Mouse (Mus musculus) midbrain, postnatal 0 days (tissue): ENCODE data around the gene Krtap19-2. TPM values are rescaled to one million over a fixed set of nuclear protein-coding genes. Genes with fewer than 3 reads are reported as not detected.

ENCODE experiments used
- ATAC-seq: fragments of 200-750 bp; cut with Nextera tagmentation; 2 replicates; pipeline ENCODE4 v1.8.0; 2017; ENCODE audit warnings: moderate number of reproducible peaks, mild to moderate bottlenecking, moderate TSS enrichment, moderate library complexity; ENCODE audit not compliant: low FRiP score
- DNase-seq: peaks from one replicate; pipeline ENCODE4 v3.0.0-alpha.2; 2015; ENCODE audit warnings: low spot score
- H3K27ac ChIP-seq: fragments of 300-500 bp; sonication (generic); 2 replicates; pipeline ENCODE4 v1.5.1; 2014; ENCODE audit warnings: low read depth, mild to moderate bottlenecking, low read length, mixed read lengths
- H3K27me3 ChIP-seq: fragments of 300-500 bp; sonication (generic); 2 replicates; pipeline ENCODE4 v1.6.1; 2014; ENCODE audit warnings: low read length, control low read depth, mixed read lengths; ENCODE audit not compliant: insufficient read depth
- H3K36me3 ChIP-seq: fragments of 300-500 bp; sonication (generic); 2 replicates; pipeline ENCODE4 v1.6.1; 2014; ENCODE audit warnings: low read length, control low read depth, mixed read lengths; ENCODE audit not compliant: insufficient read depth
- H3K4me1 ChIP-seq: fragments of 300-500 bp; sonication (generic); 2 replicates; pipeline ENCODE4 v1.6.1; 2014; ENCODE audit warnings: mild to moderate bottlenecking, control low read depth, antibody characterized with exemption, low read length, mixed read lengths; ENCODE audit not compliant: insufficient read depth
- H3K4me2 ChIP-seq: fragments of 300-500 bp; sonication (generic); 2 replicates; pipeline ENCODE4 v1.6.1; 2014; ENCODE audit warnings: low read depth, mild to moderate bottlenecking, low read length, mixed read lengths; ENCODE audit not compliant: poor library complexity, severe bottlenecking
- H3K4me3 ChIP-seq: fragments of 300-500 bp; sonication (generic); 2 replicates; pipeline ENCODE4 v1.5.1; 2014; ENCODE audit warnings: low read depth, mild to moderate bottlenecking, low read length, moderate library complexity
- H3K9ac ChIP-seq: fragments of 300-500 bp; sonication (generic); replicated peaks from 2 replicates; pipeline ENCODE4 v1.6.1; 2014; ENCODE audit warnings: mild to moderate bottlenecking, low read length, moderate library complexity, mixed read lengths; ENCODE audit not compliant: poor library complexity, severe bottlenecking
- H3K9me3 ChIP-seq: fragments of 300-500 bp; sonication (generic); 2 replicates; pipeline ENCODE4 v1.6.1; 2016; ENCODE audit warnings: low read length, control low read depth
- CTCF ChIP-seq: IDR thresholded peaks from 2 replicates; pipeline ENCODE4 v1.5.1; 2016; ENCODE audit warnings: antibody characterized with exemption, mild to moderate bottlenecking
- WGBS: fragments of 180-500 bp; shearing (Covaris S2); extraction: QIAGEN DNeasy Blood & Tissue Kit; methylation state at CpG from one replicate; pipeline ENCODE4 v1.1.7; 2014; 5-methylcytosine and 5-hydroxymethylcytosine counted together
- polyA plus RNA-seq: library from polyadenylated mRNA; unstranded; fragments of >200 nt; fragmentation: Nextera tagmentation; extraction: Ambion mirVana; gene quantifications from 2 replicates; pipeline ENCODE4 v1.2.1, GENCODE M21; 2015
- total RNA-seq: library from RNA; depleted of rRNA; stranded (reverse); fragments of >200 nt; gene quantifications from 2 replicates; pipeline ENCODE4 v1.2.3, GENCODE M21; 2014; rRNA removed

The Krtap19-2 gene
- total and polyA plus RNA-seq, 2 experiments from 2014 or later, result not detected

GRCm38 (mm10) chr16:88823736-88824135, 50.3 kb downstream of the Krtap19-2 start:
- Histone ChIP-seq H3K27me3 (no peaks in the 10 kb centered on the region), H3K4me3 (no peak overlapping the region), H3K36me3 (no peaks in the 10 kb centered on the region), H3K27ac (no peak overlapping the region), H3K4me2 (no peak overlapping the region), H3K4me1 (no peaks in the 10 kb centered on the region), H3K9ac (no peak overlapping the region), H3K9me3 (no peaks in the 10 kb centered on the region)
- WGBS, result 80% methylated on average over 3 of the region's 3 CpGs
- TF ChIP-seq CTCF, result peak; percentile 64
- peak; percentile 16 for DNase-seq
- no peak for ATAC-seq

Other genes with a start within 250 kb of the Krtap19-2 start
- gene 2310079G19Rik, start 246.6 kb downstream of the Krtap19-2 start, total RNA-seq, result not detected in 2 replicates
- gene 2310079G19Rik, start 246.6 kb downstream of the Krtap19-2 start, polyA plus RNA-seq, result not detected in 2 replicates
- gene Krtap26-1, start 226.5 kb downstream of the Krtap19-2 start, total RNA-seq, result not detected in 2 replicates
- gene Krtap26-1, start 226.5 kb downstream of the Krtap19-2 start, polyA plus RNA-seq, result not detected in 2 replicates
- not detected in 2 replicates for gene Krtap27-1, start 202.6 kb downstream of the Krtap19-2 start, total RNA-seq
- gene Krtap27-1, start 202.6 kb downstream of the Krtap19-2 start, polyA plus RNA-seq, result not detected in 2 replicates
- not detected in 2 replicates for gene 2310061N02Rik, start 166.3 kb downstream of the Krtap19-2 start, total RNA-seq
- not detected in 2 replicates for gene 2310061N02Rik, start 166.3 kb downstream of the Krtap19-2 start, polyA plus RNA-seq
- not detected in 2 replicates for gene Krtap13-1, start 145.4 kb downstream of the Krtap19-2 start, total RNA-seq
- gene Krtap13-1, start 145.4 kb downstream of the Krtap19-2 start, polyA plus RNA-seq, result not detected in 2 replicates
- gene Krtap13, start 122.6 kb downstream of the Krtap19-2 start, total RNA-seq, result not detected in 2 replicates
- gene Krtap13, start 122.6 kb downstream of the Krtap19-2 start, polyA plus RNA-seq, result not detected in 2 replicates
- not detected in 2 replicates for gene 2310034C09Rik, start 115.4 kb downstream of the Krtap19-2 start, total RNA-seq
- gene 2310034C09Rik, start 115.4 kb downstream of the Krtap19-2 start, polyA plus RNA-seq, result not detected in 2 replicates
- gene 2310057N15Rik, start 100.1 kb downstream of the Krtap19-2 start, total RNA-seq, result not detected in 2 replicates
- not detected in 2 replicates for gene 2310057N15Rik, start 100.1 kb downstream of the Krtap19-2 start, polyA plus RNA-seq
- gene Gm5965, start 96.4 kb downstream of the Krtap19-2 start, total RNA-seq, result not detected in 2 replicates
- gene Gm5965, start 96.4 kb downstream of the Krtap19-2 start, polyA plus RNA-seq, result not detected in 2 replicates
- not detected in 2 replicates for gene Gm20741, start 62.0 kb downstream of the Krtap19-2 start, total RNA-seq
- not detected in 2 replicates for gene Gm20741, start 62.0 kb downstream of the Krtap19-2 start, polyA plus RNA-seq
- gene Krtap15, start 54.1 kb downstream of the Krtap19-2 start, total RNA-seq, result not detected in 2 replicates
- gene Krtap15, start 54.1 kb downstream of the Krtap19-2 start, polyA plus RNA-seq, result not detected in 2 replicates
- not detected in 2 replicates for gene Krtap14, start 48.1 kb downstream of the Krtap19-2 start, total RNA-seq
- not detected in 2 replicates for gene Krtap14, start 48.1 kb downstream of the Krtap19-2 start, polyA plus RNA-seq
- gene Krtap19-1, start 4.9 kb downstream of the Krtap19-2 start, total RNA-seq, result not detected in 2 replicates
- gene Krtap19-1, start 4.9 kb downstream of the Krtap19-2 start, polyA plus RNA-seq, result not detected in 2 replicates
- not detected in 2 replicates for gene Krtap19-3, start 3.8 kb upstream of the Krtap19-2 start, total RNA-seq
- gene Krtap19-3, start 3.8 kb upstream of the Krtap19-2 start, polyA plus RNA-seq, result not detected in 2 replicates
- gene Krtap19-4, start 10.8 kb upstream of the Krtap19-2 start, total RNA-seq, result not detected in 2 replicates
- gene Krtap19-4, start 10.8 kb upstream of the Krtap19-2 start, polyA plus RNA-seq, result not detected in 2 replicates
- gene Krtap19-5, start 22.2 kb upstream of the Krtap19-2 start, total RNA-seq, result not detected in 2 replicates
- not detected in 2 replicates for gene Krtap19-5, start 22.2 kb upstream of the Krtap19-2 start, polyA plus RNA-seq
- not detected in 2 replicates for gene Krtap19-9b, start 58.0 kb upstream of the Krtap19-2 start, total RNA-seq
- not detected in 2 replicates for gene Krtap19-9b, start 58.0 kb upstream of the Krtap19-2 start, polyA plus RNA-seq
- not detected in 2 replicates for gene Krtap16-3, start 88.6 kb upstream of the Krtap19-2 start, total RNA-seq
- not detected in 2 replicates for gene Krtap16-3, start 88.6 kb upstream of the Krtap19-2 start, polyA plus RNA-seq
- gene Krtap22-2, start 136.5 kb upstream of the Krtap19-2 start, total RNA-seq, result not detected in 2 replicates
- gene Krtap22-2, start 136.5 kb upstream of the Krtap19-2 start, polyA plus RNA-seq, result not detected in 2 replicates
- gene Gm10229, start 141.0 kb upstream of the Krtap19-2 start, total RNA-seq, result not detected in 2 replicates
- gene Gm10229, start 141.0 kb upstream of the Krtap19-2 start, polyA plus RNA-seq, result not detected in 2 replicates
- not detected in 2 replicates for gene Krtap6-1, start 157.4 kb upstream of the Krtap19-2 start, total RNA-seq
- gene Krtap6-1, start 157.4 kb upstream of the Krtap19-2 start, polyA plus RNA-seq, result not detected in 2 replicates
- gene Gm10228, start 167.2 kb upstream of the Krtap19-2 start, total RNA-seq, result not detected in 2 replicates
- gene Gm10228, start 167.2 kb upstream of the Krtap19-2 start, polyA plus RNA-seq, result not detected in 2 replicates
- gene Krtap6-5, start 173.6 kb upstream of the Krtap19-2 start, total RNA-seq, result not detected in 2 replicates
- gene Krtap6-5, start 173.6 kb upstream of the Krtap19-2 start, polyA plus RNA-seq, result not detected in 2 replicates
- gene 1110025L11Rik, start 189.7 kb upstream of the Krtap19-2 start, total RNA-seq, result not detected in 2 replicates
- gene 1110025L11Rik, start 189.7 kb upstream of the Krtap19-2 start, polyA plus RNA-seq, result not detected in 2 replicates
- gene Krtap6-3, start 209.7 kb upstream of the Krtap19-2 start, total RNA-seq, result not detected in 2 replicates
- gene Krtap6-3, start 209.7 kb upstream of the Krtap19-2 start, polyA plus RNA-seq, result not detected in 2 replicates